Mouse (Mus musculus) neural tube, embryonic 11.5 days (tissue): Measurements from ENCODE around the gene Tcap. TPM values are rescaled to one million over a fixed set of nuclear protein-coding genes. Genes with fewer than 3 reads are reported as not detected.

Source experiments
- ATAC-seq: fragments of 200-750 bp; cut with Nextera tagmentation; 2 replicates; pipeline ENCODE4 v1.8.0; 2017; ENCODE audit warnings: moderate number of reproducible peaks, mild to moderate bottlenecking, moderate TSS enrichment, moderate library complexity; ENCODE audit not compliant: insufficient read depth, low FRiP score, low TSS enrichment
- DNase-seq: peaks from one replicate; pipeline ENCODE4 v3.0.0-alpha.2; 2015; ENCODE audit warnings: low spot score
- H3K27ac ChIP-seq: fragments of 300-500 bp; sonication (generic); 2 replicates; pipeline ENCODE4 v1.5.1; 2014; ENCODE audit warnings: low read depth, mild to moderate bottlenecking, low read length
- H3K27me3 ChIP-seq: fragments of 300-500 bp; sonication (generic); 2 replicates; pipeline ENCODE4 v1.6.1; 2014; ENCODE audit warnings: mild to moderate bottlenecking, low read length, mixed read lengths; ENCODE audit not compliant: control insufficient read depth, insufficient read depth
- H3K36me3 ChIP-seq: fragments of 300-500 bp; sonication (generic); 2 replicates; pipeline ENCODE4 v1.6.1; 2014; ENCODE audit warnings: mild to moderate bottlenecking, low read length, moderate library complexity, mixed read lengths; ENCODE audit not compliant: control insufficient read depth, insufficient read depth
- H3K4me1 ChIP-seq: fragments of 300-500 bp; sonication (generic); 2 replicates; pipeline ENCODE4 v1.6.1; 2014; ENCODE audit warnings: low read length, mixed read lengths; ENCODE audit not compliant: control insufficient read depth, insufficient read depth
- H3K4me2 ChIP-seq: fragments of 300-500 bp; sonication (generic); 2 replicates; pipeline ENCODE4 v1.6.1; 2014; ENCODE audit warnings: low read depth, mild to moderate bottlenecking, moderate library complexity
- H3K4me3 ChIP-seq: fragments of 300-500 bp; sonication (generic); 2 replicates; pipeline ENCODE4 v1.5.1; 2014; ENCODE audit warnings: low read depth, low read length
- H3K9ac ChIP-seq: fragments of 300-500 bp; sonication (generic); 2 replicates; pipeline ENCODE4 v1.6.1; 2014; ENCODE audit warnings: mild to moderate bottlenecking, low read length
- H3K9me3 ChIP-seq: fragments of 300-500 bp; sonication (generic); 2 replicates; pipeline ENCODE4 v1.6.1; 2016; ENCODE audit warnings: low read length; ENCODE audit not compliant: control insufficient read depth
- WGBS: fragments of 180-500 bp; shearing (Covaris S2); extraction: QIAGEN DNeasy Blood & Tissue Kit; methylation state at CpG from one replicate; pipeline ENCODE4 v1.1.7; 2014; 5-methylcytosine and 5-hydroxymethylcytosine counted together
- polyA plus RNA-seq: library from polyadenylated mRNA; unstranded; fragments of >200 nt; fragmentation: Nextera tagmentation; extraction: Ambion mirVana; gene quantifications from 2 replicates; pipeline ENCODE4 v1.2.1, GENCODE M21; 2014

Tcap gene
- polyA plus RNA-seq, 1 experiment from 2014 or later, result 3.1 TPM

DNA sequence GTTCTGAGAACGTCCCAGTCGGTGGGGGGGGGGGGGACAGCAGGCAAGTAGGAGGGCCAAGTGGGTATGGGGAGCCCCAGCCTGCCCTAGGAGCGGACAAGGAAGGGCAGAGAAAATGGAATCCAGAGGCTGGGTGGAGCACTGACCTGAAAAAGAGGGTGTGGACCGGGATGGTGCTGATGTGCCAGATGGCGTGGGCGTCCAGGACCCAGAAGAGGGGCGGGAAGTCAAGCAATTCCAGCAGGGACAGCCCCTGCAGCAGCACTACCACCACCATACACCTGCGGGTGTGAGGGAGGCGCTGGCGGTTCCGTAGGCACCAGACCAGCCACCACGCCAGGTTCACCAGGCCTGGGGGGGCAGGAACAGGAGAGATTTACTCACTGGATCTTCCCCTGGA, 6.5 kb downstream of the Tcap start:
- Histone ChIP-seq H3K4me1 (no peaks in the 10 kb centered on the region), H3K27me3 (peaks cover 31% of the 10 kb centered on the region), H3K27ac (no peak overlapping the region), H3K9me3 (no peaks in the 10 kb centered on the region), H3K4me2 (no peak overlapping the region), H3K36me3 (no peaks in the 10 kb centered on the region), H3K9ac (no peak overlapping the region), H3K4me3 (no peak overlapping the region)
- DNase-seq (no peak), ATAC-seq (no peak)
- 64% methylated on average over 8 of the region's 12 CpGs for WGBS

DNA sequence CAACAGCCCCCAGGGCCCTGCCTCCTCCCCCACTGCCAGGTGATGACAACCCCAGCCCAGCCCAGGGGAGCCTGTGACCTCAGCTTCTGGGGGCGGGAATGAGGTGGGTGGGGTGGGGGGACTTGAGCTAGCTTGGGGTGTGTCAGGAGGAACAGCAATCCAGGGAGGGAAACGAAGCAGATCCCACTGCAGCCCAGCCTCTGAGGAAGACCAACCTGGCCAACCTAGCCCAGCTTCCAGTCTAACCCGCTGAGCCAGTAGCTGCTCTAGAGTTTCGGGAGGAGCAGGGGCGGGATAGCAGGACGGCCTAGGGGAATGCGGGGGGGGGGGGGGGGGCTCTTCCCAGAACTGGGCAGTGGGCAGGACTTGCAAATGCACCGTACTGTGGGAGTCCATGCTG, 8.4 kb downstream of the Tcap start:
- no peaks in the 10 kb centered on the region for H3K36me3 ChIP-seq
- H3K4me3 ChIP-seq, result no peak overlapping the region
- H3K27me3 ChIP-seq, result peaks cover 17% of the 10 kb centered on the region
- no peak overlapping the region for H3K27ac ChIP-seq
- 13% methylated on average over 8 of the region's 8 CpGs for WGBS
- no peaks in the 10 kb centered on the region for H3K9me3 ChIP-seq
- DNase-seq (no peak), ATAC-seq (no peak)
- H3K9ac ChIP-seq, result no peak overlapping the region
- H3K4me1 ChIP-seq, result no peaks in the 10 kb centered on the region
- no peak overlapping the region for H3K4me2 ChIP-seq

- no peak overlapping the region for H3K9ac ChIP-seq
- H3K9me3 ChIP-seq, result no peaks in the 10 kb centered on the region
- H3K36me3 ChIP-seq, result no peaks in the 10 kb centered on the region
- H3K4me1 ChIP-seq, result no peaks in the 10 kb centered on the region
- ATAC-seq (no peak), DNase-seq (no peak)
- no peak overlapping the region for H3K4me2 ChIP-seq
- no peak overlapping the region for H3K4me3 ChIP-seq
- H3K27me3 ChIP-seq, result peaks cover 11% of the 10 kb centered on the region
- H3K27ac ChIP-seq, result no peak overlapping the region
- WGBS, result 48% methylated on average over 4 of the region's 4 CpGs
Observed at GRCm38 (mm10) chr11:98392645-98393044, 9.0 kb downstream of the Tcap start.

DNA sequence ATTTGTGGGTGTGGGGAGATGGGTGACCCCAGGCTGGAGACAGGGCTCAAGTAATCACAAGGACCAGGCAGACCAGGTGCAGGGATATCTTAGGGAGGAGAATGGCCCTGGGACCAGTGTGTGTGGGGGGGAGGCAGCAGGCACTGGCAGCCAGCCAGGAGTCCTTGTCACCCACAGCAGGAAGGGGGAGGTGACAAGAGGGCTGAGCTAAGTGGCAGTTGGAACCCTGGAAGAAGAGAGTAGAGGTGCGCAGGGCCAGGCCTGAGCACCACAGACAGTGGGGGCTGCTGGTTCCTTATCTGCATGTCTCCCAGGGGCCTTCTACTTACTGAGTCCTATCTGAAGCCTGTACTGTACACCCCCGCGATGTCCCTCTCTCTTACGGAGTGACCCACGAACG, 9.7 kb downstream of the Tcap start:
- no peak overlapping the region for H3K4me2 ChIP-seq
- no peak overlapping the region for H3K27ac ChIP-seq
- H3K27me3 ChIP-seq, result peaks cover 6% of the 10 kb centered on the region; the same call in 1 of the 2 replicates
- H3K9me3 ChIP-seq, result no peaks in the 10 kb centered on the region
- DNase-seq (no peak), ATAC-seq (no peak)
- 78% methylated on average over 6 of the region's 6 CpGs for WGBS
- no peaks in the 10 kb centered on the region for H3K36me3 ChIP-seq
- no peaks in the 10 kb centered on the region for H3K4me1 ChIP-seq
- no peak overlapping the region for H3K4me3 ChIP-seq
- H3K9ac ChIP-seq, result no peak overlapping the region

DNA sequence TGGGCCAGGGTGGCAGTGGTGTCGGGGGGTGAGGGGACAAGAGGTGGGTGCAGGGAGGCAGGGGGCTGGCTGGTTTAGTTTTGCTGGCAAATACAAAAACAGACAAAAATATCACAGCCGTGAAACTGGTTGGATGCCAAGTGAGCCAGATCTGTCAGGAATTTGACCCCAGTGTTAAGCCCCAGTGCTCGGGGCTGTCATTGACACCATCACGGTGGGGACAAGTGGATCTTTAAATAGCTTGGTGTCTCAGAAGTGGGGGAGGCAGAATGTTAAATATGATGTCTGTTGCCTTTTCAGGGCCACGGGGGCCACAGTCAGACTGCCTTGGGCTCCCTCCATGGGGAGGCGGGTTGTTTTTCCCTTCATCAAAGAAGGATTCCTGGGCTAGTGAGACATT, 10.7 kb downstream of the Tcap start:
- no peak overlapping the region for H3K9ac ChIP-seq
- ATAC-seq (no peak), DNase-seq (no peak)
- H3K27ac ChIP-seq, result no peak overlapping the region
- H3K4me3 ChIP-seq, result no peak overlapping the region
- no peak overlapping the region for H3K4me2 ChIP-seq
- H3K27me3 ChIP-seq, result peaks cover 6% of the 10 kb centered on the region; the same call in 1 of the 2 replicates
- 60% methylated on average over 6 of the region's 6 CpGs for WGBS
- H3K9me3 ChIP-seq, result no peaks in the 10 kb centered on the region
- H3K36me3 ChIP-seq, result no peaks in the 10 kb centered on the region
- H3K4me1 ChIP-seq, result no peaks in the 10 kb centered on the region

GRCm38 (mm10) chr11:98395041-98395440, 11.4 kb downstream of the Tcap start:
- Histone ChIP-seq H3K27me3 (peaks cover 6% of the 10 kb centered on the region; the same call in 1 of the 2 replicates), H3K4me2 (no peak overlapping the region), H3K27ac (no peak overlapping the region), H3K4me1 (no peaks in the 10 kb centered on the region), H3K9me3 (no peaks in the 10 kb centered on the region), H3K9ac (no peak overlapping the region), H3K36me3 (no peaks in the 10 kb centered on the region), H3K4me3 (no peak overlapping the region)
- WGBS, result 68% methylated on average over 4 of the region's 4 CpGs
- ATAC-seq, result no peak
- no peak for DNase-seq

GRCm38 (mm10) chr11:98397946-98398345, 14.3 kb downstream of the Tcap start:
- Histone ChIP-seq H3K4me3 (no peak overlapping the region), H3K9me3 (no peaks in the 10 kb centered on the region), H3K4me1 (peaks cover 4% of the 10 kb centered on the region; the same call in 1 of the 2 replicates), H3K36me3 (no peaks in the 10 kb centered on the region), H3K4me2 (no peak overlapping the region), H3K27me3 (0 out of 2 replicates have a peak, but pooled peaks cover 2% of the 10 kb centered on the region), H3K27ac (no peak overlapping the region), H3K9ac (no peak overlapping the region)
- ATAC-seq (no peak), DNase-seq (no peak)
- WGBS, result 88% methylated on average over 7 of the region's 7 CpGs

GRCm38 (mm10) chr11:98400161-98400726, 16.6 kb downstream of the Tcap start, which contains the start of gene Pgap3:
Gene Pgap3, minus strand, starts transcription at chr11:98400490.
- Histone ChIP-seq H3K9ac (peak within 1 kb of the TSS; percentile 73), H3K4me2 (peak within 1 kb of the TSS; percentile 79), H3K4me1 (peaks cover 4% of the 10 kb centered on the region; the same call in 1 of the 2 replicates), H3K9me3 (no peaks in the 10 kb centered on the region), H3K27ac (peak within 1 kb of the TSS; percentile 92), H3K4me3 (peak within 1 kb of the TSS; percentile 65), H3K36me3 (no peaks in the 10 kb centered on the region), H3K27me3 (no peaks in the 10 kb centered on the region)
- WGBS, result under 1% methylated on average over 40 of the region's 40 CpGs
- ATAC-seq (peak; percentile 89), DNase-seq (peak; percentile 92)

GRCm38 (mm10) chr11:98400816-98401215, 17.2 kb downstream of the Tcap start:
- peak overlapping the region; percentile 79 for H3K4me2 ChIP-seq
- H3K9me3 ChIP-seq, result no peaks in the 10 kb centered on the region
- no peak for DNase-seq
- H3K36me3 ChIP-seq, result no peaks in the 10 kb centered on the region
- no peak for ATAC-seq
- H3K4me1 ChIP-seq, result peaks cover 4% of the 10 kb centered on the region; the same call in 1 of the 2 replicates
- no peaks in the 10 kb centered on the region for H3K27me3 ChIP-seq
- peak overlapping the region; percentile 65 for H3K4me3 ChIP-seq
- no peak overlapping the region; the same call in 1 of the 2 replicates for H3K27ac ChIP-seq
- whole genome bisulfite sequencing, result 69% methylated on average over 3 of the region's 3 CpGs
- peak overlapping the region; percentile 73 for H3K9ac ChIP-seq
